Mouse (Mus musculus) embryonic facial prominence, embryonic 14.5 days (tissue): ENCODE measurements around the gene Thop1. TPM values are rescaled to one million over a fixed set of nuclear protein-coding genes. Genes with fewer than 3 reads are reported as not detected.
A peak's percentile ranks its signal among the peaks of the same experiment; 100 is the strongest.
"Not testable (repeated sequence)": the region's sequence is repeated elsewhere in the genome, so short reads cannot be mapped to it uniquely, and the experiment has no call there.

Experiments
- ATAC-seq: fragments of 200-750 bp; cut with Nextera tagmentation; 2 replicates; pipeline ENCODE4 v1.8.0; 2017; ENCODE audit warnings: low read depth, moderate number of reproducible peaks, moderate TSS enrichment
- DNase-seq: peaks from one replicate; pipeline ENCODE4 v3.0.0-alpha.2; 2015; ENCODE audit warnings: low spot score
- H3K27ac ChIP-seq: fragments of 300-500 bp; sonication (generic); replicated peaks from 2 replicates; pipeline ENCODE4 v1.5.1; 2014; ENCODE audit warnings: low read depth, mild to moderate bottlenecking, low read length, moderate library complexity
- H3K27me3 ChIP-seq: fragments of 300-500 bp; sonication (generic); replicated peaks from 2 replicates; pipeline ENCODE4 v1.6.1; 2014; ENCODE audit warnings: low read length; ENCODE audit not compliant: control insufficient read depth, insufficient read depth
- H3K36me3 ChIP-seq: fragments of 300-500 bp; sonication (generic); 2 replicates; pipeline ENCODE4 v1.6.1; 2014; ENCODE audit warnings: low read length, mixed read lengths; ENCODE audit not compliant: control insufficient read depth, insufficient read depth
- H3K4me1 ChIP-seq: fragments of 300-500 bp; sonication (generic); 2 replicates; pipeline ENCODE4 v1.6.1; 2014; ENCODE audit warnings: antibody characterized with exemption, low read length; ENCODE audit not compliant: control insufficient read depth, insufficient read depth
- H3K4me2 ChIP-seq: fragments of 300-500 bp; sonication (generic); 2 replicates; pipeline ENCODE4 v1.6.1; 2014; ENCODE audit warnings: low read depth, mild to moderate bottlenecking, low read length, moderate library complexity, mixed read lengths
- H3K4me3 ChIP-seq: fragments of 300-500 bp; sonication (generic); 2 replicates; pipeline ENCODE4 v1.5.1; 2014; ENCODE audit warnings: low read depth, mild to moderate bottlenecking, low read length
- H3K9ac ChIP-seq: fragments of 300-500 bp; sonication (generic); 2 replicates; pipeline ENCODE4 v1.6.1; 2014; ENCODE audit warnings: low read depth, mild to moderate bottlenecking, low read length, moderate library complexity, mixed read lengths
- H3K9me3 ChIP-seq: fragments of 300-500 bp; sonication (generic); 2 replicates; pipeline ENCODE4 v1.6.1; 2016; ENCODE audit warnings: low read length; ENCODE audit not compliant: control insufficient read depth
- WGBS: fragments of 180-500 bp; shearing (Covaris S2); extraction: QIAGEN DNeasy Blood & Tissue Kit; methylation state at CpG from one replicate; pipeline ENCODE4 v1.1.7; 2014; 5-methylcytosine and 5-hydroxymethylcytosine counted together
- polyA plus RNA-seq: library from polyadenylated mRNA; unstranded; fragments of >200 nt; fragmentation: Nextera tagmentation; extraction: Ambion mirVana; gene quantifications from 2 replicates; pipeline ENCODE4 v1.2.1, GENCODE M21; 2014

The Thop1 gene
- polyA plus RNA-seq, 1 experiment from 2014 or later, result 61.7 TPM

DNA sequence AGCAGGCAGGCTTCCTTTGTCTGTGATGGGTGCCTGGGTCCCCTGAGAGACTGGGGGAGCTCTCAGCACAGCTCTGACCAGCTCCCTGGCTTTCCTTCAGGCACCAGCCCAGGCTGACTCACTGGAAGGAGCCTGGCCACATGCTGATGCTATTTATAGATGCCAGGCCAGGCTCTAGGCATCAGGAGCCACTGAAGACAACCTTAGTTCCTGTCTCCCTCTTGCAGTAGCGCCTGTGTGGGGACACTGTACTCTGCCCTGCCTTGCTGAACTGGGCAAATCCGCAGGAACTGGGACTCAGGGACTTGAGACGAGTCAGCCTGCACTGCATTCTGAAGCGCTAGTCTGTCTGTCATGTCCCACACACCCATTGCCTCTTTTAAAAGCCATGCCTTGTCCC lies 42.5 kb upstream of the Thop1 start:
- 65% methylated on average over 4 of the region's 4 CpGs for WGBS

DNA sequence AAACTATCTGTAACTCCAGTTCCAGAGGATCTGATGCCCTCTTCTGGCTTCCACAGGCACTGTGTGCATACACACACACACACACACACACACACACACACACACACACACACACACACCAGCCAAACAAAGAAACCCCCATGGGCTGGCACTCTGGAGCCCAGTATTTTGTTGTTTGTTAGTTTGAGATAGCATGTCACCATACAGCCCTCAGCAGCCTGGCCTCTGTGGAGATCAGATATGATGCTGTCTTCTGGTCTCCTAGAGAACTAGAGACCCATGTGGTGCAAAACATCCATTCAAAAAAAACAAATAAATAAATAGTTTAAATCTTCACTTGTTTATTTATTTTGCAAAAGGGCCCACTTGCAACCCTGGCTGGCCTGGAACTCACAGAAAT lies 41.6 kb upstream of the Thop1 start:
- ATAC-seq (no peak), DNase-seq (no peak)
- no peak overlapping the region for H3K4me2 ChIP-seq
- H3K4me1 ChIP-seq, result no peaks in the 10 kb centered on the region
- H3K9me3 ChIP-seq, result no peaks in the 10 kb centered on the region
- H3K36me3 ChIP-seq, result peaks cover 19% of the 10 kb centered on the region
- H3K9ac ChIP-seq, result no peak overlapping the region
- peaks cover 24% of the 10 kb centered on the region for H3K27me3 ChIP-seq
- no peak overlapping the region for H3K27ac ChIP-seq
- no peak overlapping the region for H3K4me3 ChIP-seq

More for the DNA sequence above, 42.5 kb upstream of the Thop1 start:
- H3K27me3 ChIP-seq, result peaks cover 29% of the 10 kb centered on the region
- H3K36me3 ChIP-seq, result peaks cover 17% of the 10 kb centered on the region
- H3K9ac ChIP-seq, result no peak overlapping the region
- H3K4me3 ChIP-seq, result no peak overlapping the region
- no peak overlapping the region for H3K27ac ChIP-seq
- ATAC-seq (no peak), DNase-seq (no peak)
- H3K4me1 ChIP-seq, result no peaks in the 10 kb centered on the region
- H3K4me2 ChIP-seq, result no peak overlapping the region
- no peaks in the 10 kb centered on the region for H3K9me3 ChIP-seq

DNA sequence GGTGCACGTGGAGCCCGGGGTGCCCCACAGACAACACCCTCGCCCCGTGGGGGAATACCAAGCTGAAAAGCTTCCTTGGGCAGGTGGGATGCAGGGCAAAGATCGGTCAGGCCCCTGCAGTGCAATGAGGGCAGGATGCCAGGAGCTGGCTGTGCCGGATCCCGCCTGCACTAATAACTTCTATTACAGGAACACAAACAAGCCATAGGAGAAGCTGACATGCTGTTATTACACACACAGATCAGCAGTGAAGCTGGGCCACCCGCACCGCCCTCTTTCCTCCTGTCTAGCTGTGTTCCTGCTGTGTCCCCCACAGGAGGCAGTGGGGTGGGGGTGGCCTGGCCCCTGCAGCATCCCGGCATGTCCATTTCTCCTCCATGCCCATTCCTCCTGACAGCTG lies 40.8 kb upstream of the Thop1 start:
- peaks cover 19% of the 10 kb centered on the region for H3K36me3 ChIP-seq
- H3K4me3 ChIP-seq, result no peak overlapping the region
- no peaks in the 10 kb centered on the region for H3K9me3 ChIP-seq
- H3K27ac ChIP-seq, result no peak overlapping the region
- WGBS, result 71% methylated on average over 10 of the region's 10 CpGs
- ATAC-seq, result no peak
- no peaks in the 10 kb centered on the region for H3K4me1 ChIP-seq
- H3K27me3 ChIP-seq, result peaks cover 23% of the 10 kb centered on the region
- no peak for DNase-seq
- no peak overlapping the region for H3K9ac ChIP-seq
- H3K4me2 ChIP-seq, result no peak overlapping the region

DNA sequence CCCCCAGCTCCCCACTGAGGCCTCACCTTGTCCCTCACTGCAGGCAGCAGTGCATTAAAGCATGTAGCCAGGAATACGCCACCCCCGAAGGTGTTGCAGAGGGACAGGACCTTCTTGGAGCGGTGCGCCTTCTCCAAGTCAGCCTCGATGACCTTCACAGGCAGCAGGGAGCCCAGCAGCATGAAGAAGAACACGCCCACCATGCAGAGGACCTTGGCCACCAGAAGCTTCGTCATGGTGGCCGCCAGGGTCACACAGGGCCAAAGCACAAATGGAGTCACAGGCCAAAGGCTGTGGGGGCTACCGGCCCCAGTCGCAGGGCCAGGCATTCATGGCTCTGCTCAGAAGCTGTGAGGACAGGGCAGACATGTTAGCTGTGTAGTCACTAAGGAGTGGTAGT lies 36.2 kb upstream of the Thop1 start:
- H3K4me2 ChIP-seq, result no peak overlapping the region
- no peak overlapping the region for H3K27ac ChIP-seq
- 80% methylated on average over 10 of the region's 10 CpGs for WGBS
- no peaks in the 10 kb centered on the region for H3K27me3 ChIP-seq
- no peaks in the 10 kb centered on the region for H3K9me3 ChIP-seq
- H3K4me3 ChIP-seq, result no peak overlapping the region
- no peaks in the 10 kb centered on the region for H3K4me1 ChIP-seq
- no peak for ATAC-seq
- peaks cover 19% of the 10 kb centered on the region for H3K36me3 ChIP-seq
- no peak for DNase-seq
- H3K9ac ChIP-seq, result no peak overlapping the region

DNA sequence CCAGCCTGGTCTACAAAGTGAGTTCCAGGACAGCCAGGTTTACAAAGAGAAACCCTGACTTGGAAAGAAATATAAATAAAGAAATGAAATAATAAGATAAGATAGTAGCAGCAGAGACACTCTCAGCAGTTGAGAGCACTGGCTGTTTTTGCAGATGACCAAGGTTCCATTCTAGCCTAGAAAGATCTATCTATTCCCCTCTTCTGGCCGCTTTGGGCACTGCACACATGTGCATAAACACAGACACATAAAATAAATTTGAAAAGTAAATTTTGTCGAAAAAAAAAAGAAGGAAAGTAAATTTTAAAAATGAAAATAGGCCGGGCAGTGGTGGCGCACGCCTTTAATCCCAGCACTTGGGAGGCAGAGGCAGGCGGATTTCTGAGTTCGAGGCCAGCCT lies 33.6 kb upstream of the Thop1 start:
- WGBS, result 76% methylated on average over 7 of the region's 7 CpGs
- no peaks in the 10 kb centered on the region for H3K9me3 ChIP-seq
- no peak overlapping the region for H3K27ac ChIP-seq
- H3K9ac ChIP-seq, result no peak overlapping the region
- ATAC-seq (no peak), DNase-seq (no peak)
- H3K4me1 ChIP-seq, result no peaks in the 10 kb centered on the region
- H3K4me2 ChIP-seq, result no peak overlapping the region
- H3K4me3 ChIP-seq, result no peak overlapping the region
- H3K27me3 ChIP-seq, result no peaks in the 10 kb centered on the region
- peaks cover 7% of the 10 kb centered on the region for H3K36me3 ChIP-seq

DNA sequence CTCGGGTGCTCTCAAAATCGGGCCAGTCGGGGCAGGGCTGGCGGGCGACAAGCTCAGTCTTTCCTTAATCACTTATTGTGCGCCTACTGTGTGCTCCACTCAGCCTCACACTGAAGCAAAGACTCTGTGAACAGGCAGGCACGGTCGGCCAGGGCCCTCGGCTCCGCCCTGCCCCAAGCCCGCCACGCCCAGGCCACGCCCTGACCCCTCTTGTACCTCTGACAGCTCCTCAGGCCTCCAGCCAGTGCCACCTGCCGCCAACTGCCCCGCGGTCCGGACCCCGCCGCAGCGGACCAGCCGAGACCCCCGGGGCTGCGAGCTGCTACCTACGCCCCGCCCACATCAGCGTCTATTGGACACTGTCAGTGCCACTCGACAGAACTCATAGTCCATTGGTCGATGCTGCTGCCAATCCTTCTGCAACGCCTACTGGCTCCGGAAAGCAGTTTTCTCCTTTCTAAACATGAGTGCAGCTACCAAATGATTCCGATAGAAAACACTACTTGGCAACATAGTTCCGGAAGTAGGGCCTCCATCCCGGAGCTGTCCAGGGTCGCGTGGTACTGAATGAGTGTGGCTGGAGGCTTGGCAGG lies 32.8 kb upstream of the Thop1 start, which contains the start of gene Slc39a3:
Slc39a3 (minus strand) TSS at position 439 of the 593 bp plus-strand sequence.
- no peaks in the 10 kb centered on the region for H3K4me1 ChIP-seq
- peak; percentile 98 for DNase-seq
- H3K4me3 ChIP-seq, result peak within 1 kb of the TSS; percentile 66
- no peaks in the 10 kb centered on the region for H3K9me3 ChIP-seq
- peak within 1 kb of the TSS; percentile 78 for H3K9ac ChIP-seq
- no peaks in the 10 kb centered on the region for H3K27me3 ChIP-seq
- 0 out of 2 replicates have a peak, but pooled peaks cover 3% of the 10 kb centered on the region for H3K36me3 ChIP-seq
- H3K4me2 ChIP-seq, result peak within 1 kb of the TSS; percentile 64
- peak; percentile 100 for ATAC-seq
- WGBS, result 1% methylated on average over 35 of the region's 35 CpGs
- no peak within 1 kb of the TSS for H3K27ac ChIP-seq

DNA sequence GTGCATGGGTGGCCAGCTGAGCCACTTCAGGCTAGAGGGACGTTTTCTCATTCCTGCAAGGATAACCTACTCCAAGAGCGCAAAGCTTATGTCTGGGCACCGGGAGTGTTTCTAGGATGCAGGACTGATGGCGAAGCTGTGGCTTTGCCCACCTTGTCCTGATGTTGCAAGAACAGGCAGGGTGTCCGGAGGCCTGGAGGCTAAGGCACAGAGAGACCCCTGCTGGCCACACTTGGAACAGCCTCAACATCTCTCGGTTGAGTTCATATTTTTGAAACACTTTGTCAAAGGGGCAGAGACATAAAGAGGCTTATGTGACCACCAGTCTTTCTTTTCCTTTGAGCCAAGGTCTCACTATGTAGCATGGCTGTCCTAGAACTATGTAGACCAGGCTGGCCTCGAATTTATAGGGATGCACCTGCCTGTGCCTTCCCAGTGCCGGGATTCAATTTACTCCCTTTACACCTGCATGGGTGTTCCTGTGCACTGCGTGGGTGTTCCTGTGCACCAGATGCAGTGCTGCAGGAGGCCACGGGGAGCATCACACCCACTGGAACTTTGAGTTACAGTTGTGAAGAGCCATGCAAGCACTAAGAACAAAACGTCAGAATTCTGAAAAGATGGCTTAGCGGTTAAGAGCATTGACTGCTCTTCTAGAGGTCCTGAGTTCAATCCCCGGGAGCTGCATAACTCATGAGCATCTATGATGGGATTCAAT lies 28.2 kb upstream of the Thop1 start:
- DNase-seq, result peak; percentile 65
- Histone ChIP-seq H3K9ac (no peak overlapping the region), H3K27ac (no peak overlapping the region), H3K4me3 (no peak overlapping the region), H3K36me3 (peaks cover 44% of the 10 kb centered on the region), H3K4me2 (no peak overlapping the region), H3K9me3 (no peaks in the 10 kb centered on the region), H3K4me1 (no peaks in the 10 kb centered on the region), H3K27me3 (no peaks in the 10 kb centered on the region)
- 30% methylated on average over 13 of the region's 13 CpGs for WGBS
- ATAC-seq, result no peak

DNA sequence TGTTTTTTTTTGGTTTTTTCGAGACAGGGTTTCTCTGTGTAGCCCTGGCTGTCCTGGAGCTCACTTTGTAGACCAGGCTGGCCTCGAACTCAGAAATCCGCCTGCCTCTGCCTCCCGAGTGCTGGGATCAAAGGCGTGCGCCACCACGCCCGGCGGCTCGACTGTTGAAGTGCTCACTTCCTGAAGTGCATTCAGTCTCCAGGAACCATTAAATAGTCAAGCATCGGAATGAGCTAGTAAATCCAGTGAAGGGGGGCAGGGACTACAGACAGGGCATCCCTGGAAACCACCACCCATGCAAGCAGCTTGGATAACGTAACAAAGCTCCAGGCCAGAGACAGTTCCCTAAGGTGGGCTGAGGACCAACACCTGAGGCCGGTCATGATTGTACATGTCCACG lies 24.6 kb upstream of the Thop1 start:
- H3K9ac ChIP-seq, ATAC-seq, H3K4me3 ChIP-seq, H3K4me1 ChIP-seq, H3K4me2 ChIP-seq, H3K27me3 ChIP-seq, H3K9me3 ChIP-seq, H3K27ac ChIP-seq, DNase-seq: not testable (repeated sequence)
- 94% methylated on average over 13 of the region's 14 CpGs for WGBS
- peaks cover 80% of the 10 kb centered on the region for H3K36me3 ChIP-seq

DNA sequence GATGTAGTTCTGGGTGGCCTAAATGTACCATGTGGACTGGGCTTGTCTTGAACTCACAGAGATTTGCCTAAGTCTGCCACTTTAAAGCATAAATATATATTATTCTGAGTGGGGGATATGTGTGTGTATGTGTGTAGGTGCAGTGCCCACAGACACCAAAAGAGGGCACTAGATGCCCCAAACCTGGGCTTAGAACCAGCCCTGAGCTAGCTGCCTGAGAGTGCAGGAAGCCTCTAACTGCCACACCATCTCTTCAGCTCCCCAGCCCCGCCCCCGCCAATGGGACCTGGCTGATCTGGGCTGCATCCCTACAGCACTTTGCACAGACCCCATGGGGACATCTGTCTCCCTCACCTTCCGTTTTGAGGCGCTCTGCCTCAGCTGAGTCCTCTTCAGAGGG lies 19.2 kb upstream of the Thop1 start:
- H3K4me3 ChIP-seq, result no peak overlapping the region
- DNase-seq (no peak), ATAC-seq (no peak)
- no peak overlapping the region for H3K27ac ChIP-seq
- 0 out of 2 replicates have a peak overlapping the region, but pooled peaks have one; percentile 14 for H3K9ac ChIP-seq
- H3K9me3 ChIP-seq, result no peaks in the 10 kb centered on the region
- H3K4me2 ChIP-seq, result no peak overlapping the region
- H3K4me1 ChIP-seq, result no peaks in the 10 kb centered on the region
- 93% methylated on average over 4 of the region's 4 CpGs for WGBS
- peaks cover 72% of the 10 kb centered on the region for H3K36me3 ChIP-seq
- H3K27me3 ChIP-seq, result no peaks in the 10 kb centered on the region
